Mouse (Mus musculus) T-helper 2 cell (primary cell): ENCODE measurements around the gene Hoxc5.

Source experiments
- in situ Hi-C: fragments of 300-600 bp; cut with MboI, MseI; formaldehyde crosslinking; loops from one replicate; pipeline ENCODE4 v1.15.1; 2025; ENCODE audit warnings: high pct_unique_total_duplicates

Hoxc5 gene

GRCm38 (mm10) chr15:102987124-102987833 is 20.0 kb downstream of the Hoxc5 start:
- in situ Hi-C loops = loop anchor here (5.0 to 25.0 kb wide), 2 partner anchors 185 to 325 kb away; partner anchors contain the start of gene Gpr84

GRCm38 (mm10) chr15:102988078-102988477 is 20.8 kb downstream of the Hoxc5 start:
- in situ Hi-C loops = loop anchor here (5.0 to 25.0 kb wide), 2 partner anchors 184 to 324 kb away; partner anchors contain the start of gene Gpr84

GRCm38 (mm10) chr15:102990461-102991397 is 23.5 kb downstream of the Hoxc5 start, which contains the start of gene Hoxc8:
Gene Hoxc8 (plus strand): TSS chr15:102990607.
- in situ Hi-C loops = loop anchor here (25.0 kb wide), 1 partner anchor 322 kb away; the partner anchor contains the start of gene Gpr84

GRCm38 (mm10) chr15:102991782-102992181 is 24.5 kb downstream of the Hoxc5 start:
- in situ Hi-C loops = loop anchor here (25.0 kb wide), 1 partner anchor 321 kb away; the partner anchor contains the start of gene Gpr84

GRCm38 (mm10) chr15:102992206-102992605 is 25.0 kb downstream of the Hoxc5 start:
- in situ Hi-C loops = loop anchor here (25.0 kb wide), 1 partner anchor 320 kb away; the partner anchor contains the start of gene Gpr84

- in situ Hi-C loops = loop anchor here (25.0 kb wide), 1 partner anchor 319 kb away; the partner anchor contains the start of gene Gpr84
Observed at GRCm38 (mm10) chr15:102992863-102993262, 25.6 kb downstream of the Hoxc5 start.

GRCm38 (mm10) chr15:102996548-102996947 is 29.3 kb downstream of the Hoxc5 start:
- in situ Hi-C loops = loop anchor here (25.0 kb wide), 1 partner anchor 316 kb away; the partner anchor contains the start of gene Gpr84

GRCm38 (mm10) chr15:102997431-102997830 is 30.2 kb downstream of the Hoxc5 start:
- in situ Hi-C loops = loop anchor here (25.0 kb wide), 1 partner anchor 315 kb away; the partner anchor contains the start of gene Gpr84

GRCm38 (mm10) chr15:102997939-102998355 is 30.7 kb downstream of the Hoxc5 start, which contains the start of gene Hoxc6:
Gene Hoxc6 (plus strand): TSS chr15:102998257.
- in situ Hi-C loops = loop anchor here (25.0 kb wide), 1 partner anchor 314 kb away; the partner anchor contains the start of gene Gpr84

GRCm38 (mm10) chr15:102998608-102999182 is 31.5 kb downstream of the Hoxc5 start:
- in situ Hi-C loops = loop anchor here (25.0 kb wide), 1 partner anchor 314 kb away; the partner anchor contains the start of gene Gpr84

- in situ Hi-C loops = loop anchor here (25.0 kb wide), 1 partner anchor 313 kb away; the partner anchor contains the start of gene Gpr84
Observed at GRCm38 (mm10) chr15:102999183-102999831, 32.1 kb downstream of the Hoxc5 start.

GRCm38 (mm10) chr15:102999955-103000354 is 32.7 kb downstream of the Hoxc5 start:
- in situ Hi-C loops = loop anchor here (25.0 kb wide), 1 partner anchor 312 kb away; the partner anchor contains the start of gene Gpr84

GRCm38 (mm10) chr15:103000501-103000901 is 33.3 kb downstream of the Hoxc5 start:
- in situ Hi-C loops = no loop called here

- in situ Hi-C loops = no loop called here
Observed at GRCm38 (mm10) chr15:103001370-103001769, 34.1 kb downstream of the Hoxc5 start.

GRCm38 (mm10) chr15:103002156-103002555 is 34.9 kb downstream of the Hoxc5 start:
- in situ Hi-C loops = no loop called here

GRCm38 (mm10) chr15:103002821-103003448 is 35.7 kb downstream of the Hoxc5 start:
- in situ Hi-C loops = no loop called here

- in situ Hi-C loops = no loop called here
Observed at GRCm38 (mm10) chr15:103005308-103005707, 38.1 kb downstream of the Hoxc5 start.

- in situ Hi-C loops = no loop called here
Observed at GRCm38 (mm10) chr15:103005797-103006196, 38.6 kb downstream of the Hoxc5 start.

- in situ Hi-C loops = no loop called here
Observed at GRCm38 (mm10) chr15:103006326-103006725, 39.1 kb downstream of the Hoxc5 start.
